Mouse (Mus musculus) E14TG2a.4 (cell line): ENCODE measurements around the gene Gng2.

Experiments used
- CTCF ChIP-seq: conservative IDR thresholded peaks from 2 replicates; pipeline ENCODE4 v1.5.1; 2014; ENCODE audit warnings: low read length
- POU5F1 ChIP-seq: IDR thresholded peaks from 2 replicates; pipeline ENCODE4 v1.6.1; 2014; ENCODE audit warnings: low read length, borderline replicate concordance

DNA sequence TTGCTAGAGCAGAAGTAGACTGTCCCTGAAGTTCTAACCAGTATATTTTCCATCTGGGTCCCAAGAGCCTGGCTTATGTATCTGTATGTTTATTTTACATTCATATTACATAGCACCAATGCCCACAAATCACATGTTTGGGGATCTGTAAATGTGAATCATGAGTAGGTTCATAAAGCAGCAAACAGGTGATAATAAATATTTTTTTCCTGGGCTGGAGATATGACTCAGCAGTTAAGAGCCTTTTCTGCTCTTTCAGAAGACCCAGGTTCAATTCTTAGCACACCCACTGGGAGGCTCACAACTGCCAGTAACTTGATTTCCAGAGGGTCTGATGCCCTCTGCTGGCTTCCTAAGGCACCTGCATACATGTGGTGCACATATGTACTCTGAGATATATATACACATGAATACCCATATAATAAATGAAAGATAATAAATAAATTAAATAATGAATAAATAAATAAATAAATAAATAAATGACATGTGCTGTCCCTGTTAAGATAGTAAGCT is 27.4 kb upstream of the Gng2 start:
- TF ChIP-seq CTCF (peak; percentile 40), POU5F1 (no peak)
